ENCODE assay signal across 8 mouse cellular contexts in genomic region chr12:69183583-69184308, GRCm38 (mm10). TPM values are rescaled to one million over a fixed set of nuclear protein-coding genes. Genes with fewer than 3 reads are reported as not detected.
A peak's percentile ranks its signal among the peaks of the same experiment; 100 is the strongest.
DNase-seq lines count a peak whose midpoint lies in the region; ATAC-seq lines count a peak whose summit lies in the region.

Gene Rpl36al (minus strand): TSS chr12:69184083.
Gene Mgat2 (plus strand): TSS chr12:69184157.

- peaks cover 29% of the 10 kb centered on the region for H3K36me3 ChIP-seq in heart, embryonic 10.5 days
- H3K36me3 ChIP-seq in kidney, embryonic 15.5 days = peaks cover 31% of the 10 kb centered on the region

- under 1% methylated on average over 84 of the region's 84 CpGs for WGBS in heart, embryonic 10.5 days
- under 1% methylated on average over 84 of the region's 84 CpGs for WGBS in kidney, embryonic 15.5 days

- peak within 1 kb of the TSS; percentile 85 for H3K4me2 ChIP-seq in kidney, embryonic 15.5 days

- peaks cover 10% of the 10 kb centered on the region; the same call in 1 of the 2 replicates for H3K4me1 ChIP-seq in heart, embryonic 10.5 days
- peaks cover 19% of the 10 kb centered on the region for H3K4me1 ChIP-seq in kidney, embryonic 15.5 days

- no peaks in the 10 kb centered on the region for H3K9me3 ChIP-seq in heart, embryonic 10.5 days
- no peaks in the 10 kb centered on the region for H3K9me3 ChIP-seq in kidney, embryonic 15.5 days (replicated peaks)

- no peaks in the 10 kb centered on the region for H3K27me3 ChIP-seq in heart, embryonic 10.5 days (ENCODE audit: insufficient read depth, poor library complexity, severe bottlenecking)
- no peaks in the 10 kb centered on the region for H3K27me3 ChIP-seq in kidney, embryonic 15.5 days

- H3K4me3 ChIP-seq in heart, embryonic 10.5 days = peak within 1 kb of the TSS; percentile 90
- H3K4me3 ChIP-seq in kidney, embryonic 15.5 days (replicated peaks) = peak within 1 kb of the TSS; percentile 67

- peak; percentile 96 for DNase-seq in B cell, adult 2 months
- DNase-seq in brain, adult 2 months (ENCODE audit: low read depth, low spot score) = peak; percentile 99
- DNase-seq in heart, embryonic 10.5 days (ENCODE audit: low spot score) = peak; percentile 98
- DNase-seq in liver = peak; percentile 98
- DNase-seq in spleen, postnatal 4 days (ENCODE audit: low spot score in 2 of 2) = peak; percentile 99

- H3K27ac ChIP-seq in heart, embryonic 10.5 days = peak within 1 kb of the TSS; percentile 97
- H3K27ac ChIP-seq in kidney, embryonic 15.5 days = peak within 1 kb of the TSS; percentile 91

- peak within 1 kb of the TSS; percentile 89 for H3K9ac ChIP-seq in kidney, embryonic 15.5 days

- ATAC-seq in erythroblast, adult 5-6 weeks (replicated peaks; ENCODE audit: low FRiP score, poor library complexity, severe bottlenecking) = peak; percentile 95
- peak; percentile 99 for ATAC-seq in kidney, embryonic 15.5 days (replicated peaks; ENCODE audit: low FRiP score)
- peak; percentile 92 for ATAC-seq in monocyte, adult 5-6 weeks (replicated peaks; ENCODE audit: insufficient number of reproducible peaks, low FRiP score, low TSS enrichment, poor library complexity, severe bottlenecking)

RNA-seq across cellular contexts. Expression of gene Rpl36al, which starts in this region (rescaled TPM):
- 207 and 213 TPM in 2 replicates for total RNA-seq in erythroblast, adult 5-6 weeks (2015; ENCODE audit: low replicate concordance)
- total RNA-seq in erythroblast, adult 5-6 weeks (2017; ENCODE audit: low replicate concordance) = 166 and 173 TPM in 2 replicates
- polyA plus RNA-seq in heart, embryonic 10.5 days (2016; fragmentation: Nextera tagmentation; extraction: Ambion mirVana) = 572 and 611 TPM in 2 replicates
- 569 and 677 TPM in 2 replicates for polyA plus RNA-seq in kidney, embryonic 15.5 days (2015; fragmentation: Nextera tagmentation; extraction: Ambion mirVana)
- 578 to 776 TPM (median 649 TPM) in 3 replicates for total RNA-seq in monocyte, adult 5-6 weeks (2017)

RNA-seq across cellular contexts. Expression of gene Mgat2, which starts in this region (rescaled TPM):
- total RNA-seq in erythroblast, adult 5-6 weeks (2015; ENCODE audit: low replicate concordance) = 30.4 and 34.7 TPM in 2 replicates
- total RNA-seq in erythroblast, adult 5-6 weeks (2017; ENCODE audit: low replicate concordance) = 21.2 and 23.1 TPM in 2 replicates
- 43.2 and 49.6 TPM in 2 replicates for polyA plus RNA-seq in heart, embryonic 10.5 days (2016; fragmentation: Nextera tagmentation; extraction: Ambion mirVana)
- polyA plus RNA-seq in kidney, embryonic 15.5 days (2015; fragmentation: Nextera tagmentation; extraction: Ambion mirVana) = 52.6 and 55.9 TPM in 2 replicates
- 70.5 to 79.5 TPM (median 70.6 TPM) in 3 replicates for total RNA-seq in monocyte, adult 5-6 weeks (2017)

Comparison
In these comparisons a context has a peak if more than half of its experiments do, and no peak if none do; other contexts are left out.
1. Peak in every context shown above with its lines: DNase-seq, ATAC-seq, H3K4me3 ChIP-seq and H3K27ac ChIP-seq.